Mouse (Mus musculus): ENCODE measurements at regions not wholly inside any gene's neighbourhood (a gene's known extent, or its start where the extent isn't known, plus 50 kb on each side); places are given as distances from the start of the nearest gene placed in this dataset.

DNA sequence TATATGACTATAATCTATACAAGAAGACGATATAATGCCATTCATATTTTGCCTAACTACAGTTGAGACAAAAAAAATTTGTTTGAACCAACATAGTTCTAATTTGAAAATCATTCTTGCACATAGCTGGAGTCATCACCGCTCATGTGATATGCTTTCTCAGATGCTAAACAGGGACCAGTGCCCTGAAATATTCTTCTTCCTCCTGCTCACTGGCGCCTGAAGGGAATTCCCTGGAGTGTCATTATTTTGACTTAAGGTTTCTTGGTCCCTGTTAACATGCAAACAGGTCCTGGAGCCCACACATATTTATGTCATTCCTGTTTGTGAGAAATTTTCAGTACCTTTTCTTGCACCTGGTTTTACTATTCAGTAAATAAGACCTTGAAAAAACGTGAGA lies 177.5 kb upstream of the Syt1 start:
- H3K27me3 ChIP-seq (ENCODE audit: control insufficient read depth, insufficient read depth, low read length) = no peaks in the 10 kb centered on the region
- DNase-seq (ENCODE audit: low spot score) (no peak), ATAC-seq (ENCODE audit: insufficient read depth, low FRiP score, low TSS enrichment) (no peak)
- no peaks in the 10 kb centered on the region for H3K36me3 ChIP-seq (ENCODE audit: control insufficient read depth, insufficient read depth, low read length)
- no peaks in the 10 kb centered on the region for H3K9me3 ChIP-seq (ENCODE audit: control insufficient read depth, low read length)
- no peak overlapping the region for H3K4me2 ChIP-seq (ENCODE audit: low read depth)
- no peak overlapping the region for H3K27ac ChIP-seq (ENCODE audit: low read depth, low read length)
- H3K4me1 ChIP-seq (ENCODE audit: control insufficient read depth, insufficient read depth, low read length) = no peaks in the 10 kb centered on the region
- H3K9ac ChIP-seq (ENCODE audit: low read length) = no peak overlapping the region
- WGBS = 74% methylated on average over 4 of the region's 4 CpGs
- no peak overlapping the region for H3K4me3 ChIP-seq (ENCODE audit: low read depth, low read length)

DNA sequence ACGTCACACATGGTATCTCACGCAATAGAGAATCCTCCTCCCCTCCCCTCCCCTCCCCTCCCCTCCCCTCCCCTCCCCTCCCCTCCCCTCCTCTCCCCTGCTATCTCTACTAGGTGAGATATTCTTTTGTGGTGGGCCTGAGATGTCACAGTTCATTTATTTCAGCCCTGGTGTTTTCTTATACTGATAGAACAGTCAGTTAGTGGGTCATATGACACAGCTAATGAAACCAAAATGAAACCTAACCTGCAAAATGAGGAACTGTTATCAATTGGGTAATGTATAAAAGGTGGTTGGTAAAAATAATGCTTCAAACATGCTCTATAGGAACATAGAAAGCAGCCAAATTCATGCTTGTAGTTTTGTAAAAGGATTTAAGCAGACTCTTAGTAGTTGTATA lies 174.5 kb upstream of the Syt1 start:
- no peak overlapping the region for H3K4me3 ChIP-seq (ENCODE audit: low read depth, low read length)
- no peak overlapping the region for H3K27ac ChIP-seq (ENCODE audit: low read depth, low read length)
- DNase-seq (ENCODE audit: low spot score) (no peak), ATAC-seq (ENCODE audit: insufficient read depth, low FRiP score, low TSS enrichment) (no peak)
- no peak overlapping the region for H3K4me2 ChIP-seq (ENCODE audit: low read depth)
- 62% methylated on average over 2 of the region's 2 CpGs for WGBS
- H3K9ac ChIP-seq (ENCODE audit: low read length) = no peak overlapping the region
- H3K9me3 ChIP-seq (ENCODE audit: control insufficient read depth, low read length) = no peaks in the 10 kb centered on the region
- H3K36me3 ChIP-seq (ENCODE audit: control insufficient read depth, insufficient read depth, low read length) = no peaks in the 10 kb centered on the region
- no peaks in the 10 kb centered on the region for H3K4me1 ChIP-seq (ENCODE audit: control insufficient read depth, insufficient read depth, low read length)
- no peaks in the 10 kb centered on the region for H3K27me3 ChIP-seq (ENCODE audit: control insufficient read depth, insufficient read depth, low read length)

DNA sequence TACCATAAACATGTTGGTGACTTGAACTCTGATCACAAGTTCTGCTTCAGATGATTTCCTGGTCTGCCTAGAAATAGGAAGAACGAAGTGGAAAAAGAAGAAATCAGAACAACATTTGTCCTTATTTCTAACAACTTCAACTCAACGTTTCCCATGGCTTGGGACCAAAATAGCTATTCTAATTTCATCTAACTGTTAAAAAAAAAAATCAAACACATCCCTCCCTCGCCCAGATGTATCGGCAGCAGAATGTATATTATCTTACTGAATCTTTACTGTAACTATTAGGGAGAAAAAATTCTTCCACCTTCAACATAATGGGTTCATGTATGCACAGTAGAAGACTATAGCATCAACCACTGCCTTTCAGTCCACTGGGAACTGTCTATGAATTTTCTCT lies 169.7 kb upstream of the Syt1 start:
- Histone ChIP-seq H3K9me3 (ENCODE audit: control insufficient read depth, low read length) (no peaks in the 10 kb centered on the region), H3K4me2 (ENCODE audit: low read depth) (no peak overlapping the region), H3K27me3 (ENCODE audit: control insufficient read depth, insufficient read depth, low read length) (no peaks in the 10 kb centered on the region), H3K4me3 (ENCODE audit: low read depth, low read length) (no peak overlapping the region), H3K4me1 (ENCODE audit: control insufficient read depth, insufficient read depth, low read length) (no peaks in the 10 kb centered on the region), H3K9ac (ENCODE audit: low read length) (no peak overlapping the region), H3K36me3 (ENCODE audit: control insufficient read depth, insufficient read depth, low read length) (no peaks in the 10 kb centered on the region), H3K27ac (ENCODE audit: low read depth, low read length) (no peak overlapping the region)
- ATAC-seq (ENCODE audit: insufficient read depth, low FRiP score, low TSS enrichment) (no peak), DNase-seq (ENCODE audit: low spot score) (no peak)
- 90% methylated on average over 4 of the region's 4 CpGs for WGBS

DNA sequence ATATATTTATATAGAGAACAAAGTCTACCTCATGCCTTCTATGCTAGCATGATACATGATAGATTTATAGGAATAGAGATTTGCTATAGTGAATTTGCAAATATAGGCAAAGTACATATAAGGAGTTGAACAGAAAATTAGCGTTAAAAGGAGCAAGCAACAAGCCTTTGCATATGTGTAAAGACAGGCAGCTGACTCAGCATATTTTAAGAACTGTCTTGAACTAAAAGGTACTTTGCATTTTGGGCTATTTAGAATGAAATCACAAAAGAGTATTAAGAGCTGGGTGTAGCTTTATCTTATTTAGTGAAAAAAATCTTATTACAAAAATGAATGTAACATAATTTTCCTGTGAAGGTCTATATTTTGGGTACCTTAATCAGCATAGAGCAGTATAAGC lies 149.9 kb upstream of the Syt1 start:
- no peaks in the 10 kb centered on the region for H3K4me1 ChIP-seq (ENCODE audit: control insufficient read depth, insufficient read depth, low read length)
- no peak overlapping the region for H3K4me2 ChIP-seq (ENCODE audit: low read depth)
- no peaks in the 10 kb centered on the region for H3K27me3 ChIP-seq (ENCODE audit: control insufficient read depth, insufficient read depth, low read length)
- DNase-seq (ENCODE audit: low spot score) (no peak), ATAC-seq (ENCODE audit: insufficient read depth, low FRiP score, low TSS enrichment) (no peak)
- no peaks in the 10 kb centered on the region for H3K36me3 ChIP-seq (ENCODE audit: control insufficient read depth, insufficient read depth, low read length)
- no peak overlapping the region for H3K4me3 ChIP-seq (ENCODE audit: low read depth, low read length)
- H3K9me3 ChIP-seq (ENCODE audit: control insufficient read depth, low read length) = no peaks in the 10 kb centered on the region
- no peak overlapping the region for H3K9ac ChIP-seq (ENCODE audit: low read length)
- H3K27ac ChIP-seq (ENCODE audit: low read depth, low read length) = no peak overlapping the region
- WGBS = 90% methylated on average over 1 of the region's 1 CpGs

DNA sequence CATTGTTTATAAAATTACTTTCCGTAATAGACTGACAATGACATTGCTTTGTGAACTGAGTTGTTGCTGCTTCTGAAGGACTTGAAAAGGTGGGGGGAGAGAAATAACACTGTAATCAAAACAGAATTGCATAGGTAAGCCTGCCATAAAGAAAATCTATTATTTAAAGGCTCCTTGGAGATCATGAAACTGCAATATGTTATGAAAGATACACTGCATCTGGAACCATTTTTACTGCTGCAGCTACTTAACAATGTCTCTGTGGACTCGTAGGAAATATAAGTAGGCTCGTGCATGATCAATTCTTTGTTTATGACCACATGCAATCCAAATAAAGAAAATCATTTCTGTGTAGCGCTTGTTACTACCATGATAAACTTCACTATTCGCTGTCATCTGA lies 145.0 kb upstream of the Syt1 start:
- Histone ChIP-seq H3K27ac (ENCODE audit: low read depth, low read length) (no peak overlapping the region), H3K27me3 (ENCODE audit: control insufficient read depth, insufficient read depth, low read length) (no peaks in the 10 kb centered on the region), H3K4me2 (ENCODE audit: low read depth) (no peak overlapping the region), H3K4me1 (ENCODE audit: control insufficient read depth, insufficient read depth, low read length) (no peaks in the 10 kb centered on the region), H3K4me3 (ENCODE audit: low read depth, low read length) (no peak overlapping the region), H3K9ac (ENCODE audit: low read length) (no peak overlapping the region), H3K9me3 (ENCODE audit: control insufficient read depth, low read length) (no peaks in the 10 kb centered on the region), H3K36me3 (ENCODE audit: control insufficient read depth, insufficient read depth, low read length) (no peaks in the 10 kb centered on the region)
- 84% methylated on average over 5 of the region's 5 CpGs for WGBS
- DNase-seq (ENCODE audit: low spot score) = no peak
- ATAC-seq (ENCODE audit: insufficient read depth, low FRiP score, low TSS enrichment) = no peak

DNA sequence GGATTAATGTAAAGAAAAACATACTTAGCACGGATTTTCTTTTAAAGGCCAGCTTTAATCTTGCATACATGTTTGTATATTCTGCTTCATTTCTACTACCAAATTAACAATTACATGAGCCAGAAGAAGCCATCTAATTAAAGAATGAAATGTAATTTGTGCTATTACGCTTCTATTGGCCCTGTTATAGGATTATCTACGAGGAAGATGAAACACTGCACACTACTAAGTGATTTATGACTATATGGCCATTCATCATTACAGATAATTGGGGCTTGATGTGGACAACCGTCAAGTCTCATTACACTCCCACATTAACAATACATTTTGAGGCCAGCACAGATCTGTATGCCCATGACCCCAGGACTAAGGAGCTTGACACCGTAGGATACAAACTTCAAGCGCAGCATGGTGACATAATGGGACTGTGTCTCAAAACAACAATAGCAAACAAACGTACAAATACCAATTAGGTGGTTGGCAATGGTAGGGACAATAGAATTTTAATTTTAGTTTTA lies 129.7 kb upstream of the Syt1 start:
- no peak for ATAC-seq (ENCODE audit: insufficient read depth, low FRiP score, low TSS enrichment)
- Histone ChIP-seq H3K27me3 (ENCODE audit: control insufficient read depth, insufficient read depth, low read length) (no peaks in the 10 kb centered on the region), H3K4me1 (ENCODE audit: control insufficient read depth, insufficient read depth, low read length) (no peaks in the 10 kb centered on the region), H3K4me3 (ENCODE audit: low read depth, low read length) (no peak overlapping the region), H3K9ac (ENCODE audit: low read length) (no peak overlapping the region), H3K4me2 (ENCODE audit: low read depth) (no peak overlapping the region), H3K9me3 (ENCODE audit: control insufficient read depth, low read length) (no peaks in the 10 kb centered on the region), H3K36me3 (ENCODE audit: control insufficient read depth, insufficient read depth, low read length) (no peaks in the 10 kb centered on the region), H3K27ac (ENCODE audit: low read depth, low read length) (no peak overlapping the region)
- WGBS = 78% methylated on average over 7 of the region's 7 CpGs
- DNase-seq (ENCODE audit: low spot score) = no peak

DNA sequence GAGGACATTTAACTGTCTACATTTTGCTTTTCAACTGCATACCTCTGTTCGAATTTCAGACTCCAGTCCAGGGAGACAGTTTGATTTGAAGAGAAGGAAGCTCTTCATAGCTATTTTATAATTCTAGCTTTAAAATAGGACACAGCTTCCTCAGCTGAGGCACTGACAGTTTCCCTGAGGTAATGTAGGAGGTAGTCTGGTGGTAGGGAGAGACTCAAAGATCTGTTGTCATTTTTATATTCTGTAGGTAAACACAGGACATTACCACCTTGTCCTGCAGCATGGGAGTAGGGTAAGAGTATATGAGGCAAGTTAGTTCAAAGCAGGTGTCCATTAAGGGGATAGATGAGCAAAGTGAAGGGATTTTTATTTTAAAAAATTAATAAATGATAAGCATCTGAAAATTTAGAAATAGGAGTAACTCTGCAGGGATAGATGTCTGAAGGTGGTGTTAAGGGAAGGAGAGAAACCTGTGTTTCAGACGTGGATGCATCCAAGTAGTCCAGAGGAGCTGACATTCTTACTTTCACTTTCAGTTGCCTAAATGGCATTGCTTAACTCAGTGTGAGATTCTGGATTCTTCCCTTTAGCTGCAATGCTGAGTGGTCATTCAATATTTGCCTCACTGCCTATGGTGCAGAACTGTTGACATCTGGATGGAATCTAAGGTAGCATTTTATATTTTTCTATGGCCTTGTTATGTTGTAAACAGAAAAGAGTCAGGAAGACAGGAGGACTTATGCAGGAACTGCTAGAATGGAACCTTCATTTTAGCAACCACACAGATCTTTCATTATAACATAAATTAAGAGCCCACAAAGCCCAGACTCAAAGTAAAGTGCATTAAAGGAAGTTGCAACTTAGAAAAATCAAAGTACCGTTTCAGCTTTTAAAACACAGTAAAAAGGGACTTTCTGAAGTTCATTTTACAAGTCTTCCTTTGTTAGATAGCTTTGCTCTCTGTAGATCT lies 126.3 kb upstream of the Syt1 start:
- no peak overlapping the region for H3K4me3 ChIP-seq (ENCODE audit: low read depth, low read length)
- 78% methylated on average over 3 of the region's 3 CpGs for WGBS

DNA sequence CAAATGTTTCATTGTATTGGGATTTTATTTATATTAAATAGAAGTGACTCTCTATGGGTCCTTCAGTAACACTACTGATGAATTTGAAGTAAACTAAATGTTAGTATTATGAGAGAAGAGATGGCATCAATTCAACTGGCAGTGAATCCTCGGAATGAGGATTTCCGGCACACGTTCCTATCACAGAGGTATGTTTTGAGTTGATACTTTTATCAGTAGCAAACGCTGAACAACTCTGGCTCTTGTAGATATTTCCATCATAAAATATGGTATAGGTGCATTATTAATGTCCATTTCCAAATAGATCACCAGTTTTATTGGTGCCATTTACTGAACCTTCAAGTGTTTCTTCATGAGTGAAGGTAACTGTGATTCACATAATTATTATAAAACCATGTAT lies 123.7 kb upstream of the Syt1 start:
- Histone ChIP-seq H3K4me2 (ENCODE audit: low read depth) (no peak overlapping the region), H3K27me3 (ENCODE audit: control insufficient read depth, insufficient read depth, low read length) (no peaks in the 10 kb centered on the region), H3K27ac (ENCODE audit: low read depth, low read length) (no peak overlapping the region), H3K9me3 (ENCODE audit: control insufficient read depth, low read length) (no peaks in the 10 kb centered on the region), H3K4me3 (ENCODE audit: low read depth, low read length) (no peak overlapping the region), H3K9ac (ENCODE audit: low read length) (no peak overlapping the region), H3K36me3 (ENCODE audit: control insufficient read depth, insufficient read depth, low read length) (no peaks in the 10 kb centered on the region), H3K4me1 (ENCODE audit: control insufficient read depth, insufficient read depth, low read length) (no peaks in the 10 kb centered on the region)
- ATAC-seq (ENCODE audit: insufficient read depth, low FRiP score, low TSS enrichment) (no peak), DNase-seq (ENCODE audit: low spot score) (no peak)
- WGBS = 86% methylated on average over 4 of the region's 4 CpGs

More for the DNA sequence above, 126.3 kb upstream of the Syt1 start:
- H3K9me3 ChIP-seq (ENCODE audit: control insufficient read depth, low read length) = no peaks in the 10 kb centered on the region
- no peaks in the 10 kb centered on the region for H3K4me1 ChIP-seq (ENCODE audit: control insufficient read depth, insufficient read depth, low read length)
- H3K4me2 ChIP-seq (ENCODE audit: low read depth) = no peak overlapping the region
- no peak overlapping the region for H3K9ac ChIP-seq (ENCODE audit: low read length)
- ATAC-seq (ENCODE audit: insufficient read depth, low FRiP score, low TSS enrichment) (no peak), DNase-seq (ENCODE audit: low spot score) (no peak)
- no peaks in the 10 kb centered on the region for H3K36me3 ChIP-seq (ENCODE audit: control insufficient read depth, insufficient read depth, low read length)
- no peak overlapping the region for H3K27ac ChIP-seq (ENCODE audit: low read depth, low read length)
- H3K27me3 ChIP-seq (ENCODE audit: control insufficient read depth, insufficient read depth, low read length) = no peaks in the 10 kb centered on the region

DNA sequence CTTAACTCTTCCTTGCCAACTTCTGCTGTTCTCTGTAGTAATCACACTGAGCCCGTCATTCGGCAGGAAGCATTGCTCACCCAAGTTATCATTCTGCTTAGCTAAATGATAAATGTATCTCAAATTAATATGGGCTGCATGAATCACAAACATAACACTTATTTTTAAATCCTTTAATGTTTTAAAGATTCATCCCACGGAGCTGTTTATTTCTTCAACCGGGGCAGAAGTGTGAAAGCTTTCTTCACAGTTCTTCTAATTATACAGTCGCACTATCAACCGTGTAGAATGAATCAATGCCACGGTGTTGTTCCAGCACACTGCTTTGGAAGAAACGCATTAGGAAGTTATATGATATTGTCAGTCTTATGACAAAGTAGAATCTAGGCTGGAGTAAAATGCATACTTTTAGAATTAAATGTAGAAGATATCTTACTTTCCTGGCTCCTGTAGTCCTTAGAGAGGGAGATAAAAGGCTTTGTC lies 121.3 kb upstream of the Syt1 start:
- H3K27me3 ChIP-seq (ENCODE audit: control insufficient read depth, insufficient read depth, low read length) = no peaks in the 10 kb centered on the region
- no peaks in the 10 kb centered on the region for H3K4me1 ChIP-seq (ENCODE audit: control insufficient read depth, insufficient read depth, low read length)
- 82% methylated on average over 8 of the region's 8 CpGs for WGBS
- no peak overlapping the region for H3K4me3 ChIP-seq (ENCODE audit: low read depth, low read length)
- no peak overlapping the region for H3K27ac ChIP-seq (ENCODE audit: low read depth, low read length)
- DNase-seq (ENCODE audit: low spot score) (no peak), ATAC-seq (ENCODE audit: insufficient read depth, low FRiP score, low TSS enrichment) (no peak)
- H3K36me3 ChIP-seq (ENCODE audit: control insufficient read depth, insufficient read depth, low read length) = no peaks in the 10 kb centered on the region
- no peaks in the 10 kb centered on the region for H3K9me3 ChIP-seq (ENCODE audit: control insufficient read depth, low read length)
- no peak overlapping the region for H3K4me2 ChIP-seq (ENCODE audit: low read depth)
- H3K9ac ChIP-seq (ENCODE audit: low read length) = no peak overlapping the region
